Mouse (Mus musculus) forebrain, embryonic 10.5 days (tissue): ENCODE measurements around the gene Cdc42ep2. TPM values are rescaled to one million over a fixed set of nuclear protein-coding genes. Genes with fewer than 3 reads are reported as not detected.
A peak's percentile ranks its signal among the peaks of the same experiment; 100 is the strongest.

Experiments
- DNase-seq: peaks from one replicate; pipeline ENCODE4 v3.0.0-alpha.2; 2017; ENCODE audit warnings: low spot score; ENCODE audit errors: extremely low spot score
- H3K27ac ChIP-seq: fragments of 300-500 bp; sonication (generic); 2 replicates; pipeline ENCODE4 v1.5.1; 2016; ENCODE audit warnings: mild to moderate bottlenecking
- H3K27me3 ChIP-seq: fragments of 300-500 bp; sonication (generic); 2 replicates; pipeline ENCODE4 v1.6.1; 2016; ENCODE audit warnings: mild to moderate bottlenecking; ENCODE audit not compliant: poor library complexity, severe bottlenecking
- H3K36me3 ChIP-seq: fragments of 300-500 bp; sonication (generic); replicated peaks from 2 replicates; pipeline ENCODE4 v1.6.1; 2016; ENCODE audit warnings: mild to moderate bottlenecking, moderate library complexity
- H3K4me1 ChIP-seq: fragments of 300-500 bp; sonication (generic); 2 replicates; pipeline ENCODE4 v1.6.1; 2016
- H3K4me3 ChIP-seq: fragments of 300-500 bp; sonication (generic); 2 replicates; pipeline ENCODE4 v1.5.1; 2016; ENCODE audit warnings: mild to moderate bottlenecking, moderate library complexity
- H3K9me3 ChIP-seq: fragments of 300-500 bp; sonication (generic); 2 replicates; pipeline ENCODE4 v1.6.1; 2016; ENCODE audit warnings: mild to moderate bottlenecking, moderate library complexity
- WGBS: fragments of 180-500 bp; shearing (Covaris S2); methylation state at CpG from one replicate; pipeline ENCODE4 v1.1.7; 2016; 5-methylcytosine and 5-hydroxymethylcytosine counted together
- polyA plus RNA-seq: library from polyadenylated mRNA; unstranded; fragments of >200 nt; fragmentation: Nextera tagmentation; extraction: Ambion mirVana; gene quantifications from 2 replicates; pipeline ENCODE4 v1.2.1, GENCODE M21; 2016

The Cdc42ep2 gene
- polyA plus RNA-seq, 1 experiment from 2014 or later: 1.5 TPM

GRCm38 (mm10) chr19:5877618-5878361 lies 46.8 kb downstream of the Cdc42ep2 start, which contains the start of gene Slc25a45:
TSS of gene Slc25a45 (plus strand) at chr19:5877808.
- Histone ChIP-seq H3K36me3 (peaks cover 5% of the 10 kb centered on the region), H3K27me3 (no peaks in the 10 kb centered on the region), H3K9me3 (no peaks in the 10 kb centered on the region), H3K4me1 (peaks cover 43% of the 10 kb centered on the region), H3K27ac (peak within 1 kb of the TSS; percentile 73), H3K4me3 (peak within 1 kb of the TSS; percentile 25; the same call in 1 of the 2 replicates)
- 53% methylated on average over 15 of the region's 15 CpGs for WGBS
- peak; percentile 65 for DNase-seq

GRCm38 (mm10) chr19:5874969-5875480 lies 49.6 kb downstream of the Cdc42ep2 start, which contains the start of gene Frmd8:
TSS of gene Frmd8 (minus strand) at chr19:5875274.
- Histone ChIP-seq H3K4me1 (peaks cover 67% of the 10 kb centered on the region), H3K36me3 (peaks cover 24% of the 10 kb centered on the region), H3K9me3 (no peaks in the 10 kb centered on the region), H3K4me3 (peak within 1 kb of the TSS; percentile 85), H3K27ac (peak within 1 kb of the TSS; percentile 91), H3K27me3 (no peaks in the 10 kb centered on the region)
- under 1% methylated on average over 37 of the region's 37 CpGs for WGBS
- peak; percentile 93 for DNase-seq

- peak overlapping the region; percentile 85 for H3K4me3 ChIP-seq
- H3K27me3 ChIP-seq: no peaks in the 10 kb centered on the region
- no peak for DNase-seq
- peaks cover 67% of the 10 kb centered on the region for H3K4me1 ChIP-seq
- H3K9me3 ChIP-seq: no peaks in the 10 kb centered on the region
- WGBS: 13% methylated on average over 13 of the region's 13 CpGs
- H3K27ac ChIP-seq: peak overlapping the region; percentile 91
- H3K36me3 ChIP-seq: peaks cover 29% of the 10 kb centered on the region
Observed at GRCm38 (mm10) chr19:5874391-5874968, 50.1 kb downstream of the Cdc42ep2 start.

- Histone ChIP-seq H3K27ac (0 out of 2 replicates have a peak overlapping the region, but pooled peaks have one; percentile 25), H3K4me3 (peak overlapping the region; percentile 7; the same call in 1 of the 2 replicates)
- DNase-seq: no peak
Observed at GRCm38 (mm10) chr19:5872931-5873556, 51.6 kb downstream of the Cdc42ep2 start.

GRCm38 (mm10) chr19:5872528-5872927 lies 52.1 kb downstream of the Cdc42ep2 start:
- Histone ChIP-seq H3K27ac (0 out of 2 replicates have a peak overlapping the region, but pooled peaks have one; percentile 20), H3K27me3 (no peaks in the 10 kb centered on the region), H3K4me1 (peaks cover 58% of the 10 kb centered on the region), H3K9me3 (no peaks in the 10 kb centered on the region), H3K4me3 (peak overlapping the region; percentile 7; the same call in 1 of the 2 replicates), H3K36me3 (peaks cover 49% of the 10 kb centered on the region)
- 91% methylated on average over 4 of the region's 4 CpGs for WGBS
- no peak for DNase-seq

More at GRCm38 (mm10) chr19:5872931-5873556, 51.6 kb downstream of the Cdc42ep2 start:
- H3K27me3 ChIP-seq: no peaks in the 10 kb centered on the region
- 92% methylated on average over 19 of the region's 19 CpGs for WGBS
- peaks cover 44% of the 10 kb centered on the region for H3K36me3 ChIP-seq
- peaks cover 63% of the 10 kb centered on the region for H3K4me1 ChIP-seq
- no peaks in the 10 kb centered on the region for H3K9me3 ChIP-seq

- peaks cover 57% of the 10 kb centered on the region for H3K36me3 ChIP-seq
- no peaks in the 10 kb centered on the region for H3K27me3 ChIP-seq
- DNase-seq: no peak
- H3K27ac ChIP-seq: peak overlapping the region; percentile 87
- H3K4me1 ChIP-seq: peaks cover 55% of the 10 kb centered on the region
- H3K4me3 ChIP-seq: peak overlapping the region; percentile 25
- 55% methylated on average over 6 of the region's 6 CpGs for WGBS
- H3K9me3 ChIP-seq: no peaks in the 10 kb centered on the region
Observed at GRCm38 (mm10) chr19:5871683-5872082, 52.9 kb downstream of the Cdc42ep2 start.

GRCm38 (mm10) chr19:5871273-5871672 lies 53.3 kb downstream of the Cdc42ep2 start:
- Histone ChIP-seq H3K4me1 (peaks cover 55% of the 10 kb centered on the region), H3K27me3 (no peaks in the 10 kb centered on the region), H3K9me3 (no peaks in the 10 kb centered on the region), H3K27ac (peak overlapping the region; percentile 87), H3K4me3 (peak overlapping the region; percentile 25), H3K36me3 (peaks cover 62% of the 10 kb centered on the region)
- DNase-seq: peak; percentile 61
- 8% methylated on average over 5 of the region's 7 CpGs for whole genome bisulfite sequencing

GRCm38 (mm10) chr19:5868096-5868495 lies 56.5 kb downstream of the Cdc42ep2 start:
- Histone ChIP-seq H3K36me3 (peaks cover 91% of the 10 kb centered on the region), H3K4me3 (no peak overlapping the region)

More at GRCm38 (mm10) chr19:5868096-5868495, 56.5 kb downstream of the Cdc42ep2 start:
- H3K4me1 ChIP-seq: peaks cover 27% of the 10 kb centered on the region
- no peak for DNase-seq
- 92% methylated on average over 6 of the region's 6 CpGs for WGBS
- H3K9me3 ChIP-seq: no peaks in the 10 kb centered on the region
- H3K27me3 ChIP-seq: no peaks in the 10 kb centered on the region
- no peak overlapping the region for H3K27ac ChIP-seq

Other genes starting within 250 kb of the Cdc42ep2 start
- gene Map3k11, start 236.1 kb downstream of the Cdc42ep2 start, polyA plus RNA-seq: 26.3 and 30.1 TPM in 2 replicates
- 26.8 and 27.1 TPM in 2 replicates for gene Pcnx3, start 235.9 kb downstream of the Cdc42ep2 start, polyA plus RNA-seq
- 0.19 TPM in 1 of 2 replicates, not detected in the other for gene Kcnk7, start 220.4 kb downstream of the Cdc42ep2 start, polyA plus RNA-seq
- gene Ehbp1l1, start 198.5 kb downstream of the Cdc42ep2 start, polyA plus RNA-seq: 6.6 and 8.4 TPM in 2 replicates
- gene Fam89b, start 195.2 kb downstream of the Cdc42ep2 start, polyA plus RNA-seq: 120 and 127 TPM in 2 replicates
- 2.6 and 4.9 TPM in 2 replicates for gene Ltbp3, start 183.9 kb downstream of the Cdc42ep2 start, polyA plus RNA-seq
- 63.4 and 64.6 TPM in 2 replicates for gene Scyl1, start 153.4 kb downstream of the Cdc42ep2 start, polyA plus RNA-seq
- 36.9 and 40.6 TPM in 2 replicates for gene Frmd8, start 49.5 kb downstream of the Cdc42ep2 start, polyA plus RNA-seq
- 1.5 and 2.0 TPM in 2 replicates for gene Slc25a45, start 47.0 kb downstream of the Cdc42ep2 start, polyA plus RNA-seq
- gene Tigd3, start 30.7 kb downstream of the Cdc42ep2 start, polyA plus RNA-seq: 9.0 and 9.1 TPM in 2 replicates
- gene Dpf2, start 11.8 kb downstream of the Cdc42ep2 start, polyA plus RNA-seq: 246 and 247 TPM in 2 replicates
- 122 and 126 TPM in 2 replicates for gene Pola2, start 39.4 kb upstream of the Cdc42ep2 start, polyA plus RNA-seq
- gene Slc22a20, start 61.3 kb upstream of the Cdc42ep2 start, polyA plus RNA-seq: not detected in 2 replicates
- 2.5 and 3.0 TPM in 2 replicates for gene Capn1, start 91.1 kb upstream of the Cdc42ep2 start, polyA plus RNA-seq
- 30.8 and 32.2 TPM in 2 replicates for gene Syvn1, start 121.8 kb upstream of the Cdc42ep2 start, polyA plus RNA-seq
- gene Mrpl49, start 133.0 kb upstream of the Cdc42ep2 start, polyA plus RNA-seq: 89.4 and 92.1 TPM in 2 replicates
- gene Fau, start 133.0 kb upstream of the Cdc42ep2 start, polyA plus RNA-seq: 829 and 865 TPM in 2 replicates
- gene Znhit2, start 136.4 kb upstream of the Cdc42ep2 start, polyA plus RNA-seq: 35.1 and 38.7 TPM in 2 replicates
- 31.0 and 32.2 TPM in 2 replicates for gene Tm7sf2, start 143.6 kb upstream of the Cdc42ep2 start, polyA plus RNA-seq
- 65.2 and 68.2 TPM in 2 replicates for gene Vps51, start 152.4 kb upstream of the Cdc42ep2 start, polyA plus RNA-seq
- not detected in 2 replicates for gene Tmem262, start 155.2 kb upstream of the Cdc42ep2 start, polyA plus RNA-seq
- 1.7 and 3.1 TPM in 2 replicates for gene Gm28374, start 157.4 kb upstream of the Cdc42ep2 start, polyA plus RNA-seq
- gene Zfpl1, start 160.1 kb upstream of the Cdc42ep2 start, polyA plus RNA-seq: 74.0 and 78.0 TPM in 2 replicates
- 78.9 and 85.4 TPM in 2 replicates for gene Cdca5, start 160.2 kb upstream of the Cdc42ep2 start, polyA plus RNA-seq
- gene AC131692.1, start 169.6 kb upstream of the Cdc42ep2 start, polyA plus RNA-seq: 1.0 and 1.5 TPM in 2 replicates
- 0.82 and 0.88 TPM in 2 replicates for gene Naaladl1, start 181.0 kb upstream of the Cdc42ep2 start, polyA plus RNA-seq
- gene Sac3d1, start 193.8 kb upstream of the Cdc42ep2 start, polyA plus RNA-seq: 64.2 and 64.6 TPM in 2 replicates
- 24.1 and 25.6 TPM in 2 replicates for gene Snx15, start 203.5 kb upstream of the Cdc42ep2 start, polyA plus RNA-seq
- not detected in 2 replicates for gene Batf2, start 216.2 kb upstream of the Cdc42ep2 start, polyA plus RNA-seq
- gene Arl2, start 216.7 kb upstream of the Cdc42ep2 start, polyA plus RNA-seq: 112 and 113 TPM in 2 replicates